Mouse (Mus musculus) spleen, adult 2 months (tissue): ENCODE measurements around the gene Stra8.

Experiments used
- CTCF ChIP-seq: fragments of 200-500 bp; IDR thresholded peaks from 2 replicates; pipeline ENCODE4 v1.5.1; 2011; ENCODE audit warnings: mild to moderate bottlenecking, inconsistent platforms; ENCODE audit not compliant: insufficient read depth, insufficient read length, insufficient replicate concordance; ENCODE audit errors: extremely low read depth
- POLR2A ChIP-seq: fragments of 200-500 bp; IDR thresholded peaks from 2 replicates; pipeline ENCODE4 v1.6.1; 2011; ENCODE audit warnings: low read depth, low read length, inconsistent platforms

GRCm38 (mm10) chr6:34959131-34959530, 39.2 kb downstream of the Stra8 start:
- TF ChIP-seq POLR2A (no peak), CTCF (no peak)
